Mouse (Mus musculus) NIH3T3 (cell line): ENCODE results near the gene Cdh6.

Source experiments
- DNase-seq: peaks from one replicate; pipeline ENCODE4 v3.0.0-alpha.2; 2012; ENCODE audit warnings: low read depth

Cdh6 gene

DNA sequence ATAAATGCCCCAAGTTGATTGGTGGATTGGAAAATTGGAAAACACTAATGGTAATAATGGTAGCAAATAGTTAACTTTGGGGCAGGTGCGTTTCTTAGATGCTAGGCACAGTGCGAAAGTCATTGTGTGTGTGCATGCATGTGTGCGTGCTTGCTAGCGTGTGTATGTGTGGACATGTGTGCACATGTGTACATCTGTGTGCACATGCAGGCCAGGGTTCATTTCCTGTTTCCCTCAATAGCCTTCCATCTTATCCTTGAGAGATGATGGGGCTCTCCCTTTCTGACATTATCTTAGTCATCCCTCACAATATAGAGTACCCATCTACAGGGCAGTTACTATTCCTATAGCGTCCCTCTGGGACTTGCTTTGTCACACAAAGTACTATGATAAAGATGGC is 17.7 kb downstream of the Cdh6 start:
- DNase-seq, result no peak

DNA sequence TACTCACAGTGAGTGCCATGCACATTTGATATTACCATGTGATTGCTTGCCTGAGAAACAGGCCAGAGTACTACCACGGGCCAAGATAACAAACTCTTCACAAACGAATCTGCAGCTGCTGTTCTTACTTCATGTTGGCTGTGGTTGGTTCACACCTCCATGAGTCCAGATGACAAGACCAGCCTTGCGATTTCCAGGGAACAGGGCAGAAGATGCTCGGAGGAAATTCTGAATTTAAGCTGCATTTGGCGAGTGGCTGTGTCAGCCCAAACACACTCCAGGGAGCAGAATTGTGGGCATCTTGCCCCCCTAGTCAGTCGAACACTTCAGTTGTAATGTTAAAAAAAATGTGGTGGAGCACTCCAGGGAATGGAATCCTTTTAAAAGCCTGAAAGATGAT is 18.1 kb downstream of the Cdh6 start:
- no peak for DNase-seq

DNA sequence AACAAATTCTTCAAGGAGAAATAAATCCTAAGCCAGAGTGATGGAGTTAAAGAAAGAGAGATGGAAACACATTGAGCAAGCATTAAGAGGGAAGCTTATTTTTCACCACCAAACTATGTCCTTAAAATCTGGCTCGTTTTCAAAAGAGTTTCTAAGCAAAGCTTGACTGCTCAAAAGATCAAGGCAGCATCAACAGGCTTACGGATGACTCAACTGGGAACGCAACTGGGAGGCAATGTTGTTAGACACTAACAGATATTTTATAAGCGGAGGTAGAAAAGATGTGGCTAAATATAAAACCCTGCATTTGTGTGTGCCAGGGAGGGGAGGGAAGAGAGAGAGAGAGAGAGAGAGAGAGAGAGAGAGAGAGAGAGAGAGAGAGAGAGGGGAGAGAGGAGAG is 31.5 kb downstream of the Cdh6 start:
- DNase-seq, result no peak

DNA sequence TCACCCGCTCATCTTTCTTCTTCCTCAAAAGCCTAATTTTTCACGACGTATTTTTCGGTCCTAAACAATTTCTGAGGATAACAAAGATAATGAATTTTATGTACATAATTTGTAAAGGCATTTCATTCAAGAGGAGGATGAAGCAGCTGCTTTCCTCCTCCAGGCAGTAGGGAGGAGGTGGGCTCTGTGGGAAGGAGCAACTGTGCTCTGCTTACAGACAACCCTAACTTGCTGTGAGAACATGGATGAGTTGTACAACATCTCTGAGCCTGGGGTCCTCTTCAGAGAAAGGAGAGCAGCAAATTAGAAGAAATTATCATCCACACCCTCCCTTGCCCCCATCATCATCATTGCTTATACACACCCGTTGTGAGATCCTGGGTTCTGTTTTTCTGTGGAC is 33.8 kb downstream of the Cdh6 start:
- no peak for DNase-seq

DNA sequence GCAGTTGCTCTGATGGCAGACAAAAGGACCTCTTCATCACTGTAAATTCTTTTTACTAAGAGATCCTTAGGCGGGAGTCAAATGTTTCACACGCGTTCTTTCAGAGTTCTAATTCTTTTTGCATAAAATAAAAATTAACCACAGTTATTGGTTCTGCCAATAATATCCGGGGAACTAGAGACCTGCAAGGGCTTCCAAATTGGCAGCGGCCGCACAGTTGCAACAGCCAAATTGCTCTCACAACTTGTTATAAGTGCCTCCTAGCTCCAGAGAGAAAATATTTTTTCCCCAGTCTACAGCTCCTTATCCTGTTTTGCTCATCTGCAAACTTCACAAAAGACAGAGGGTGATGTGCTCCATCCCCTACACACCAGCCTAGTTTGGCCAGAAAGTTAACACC is 36.3 kb downstream of the Cdh6 start:
- no peak for DNase-seq

DNA sequence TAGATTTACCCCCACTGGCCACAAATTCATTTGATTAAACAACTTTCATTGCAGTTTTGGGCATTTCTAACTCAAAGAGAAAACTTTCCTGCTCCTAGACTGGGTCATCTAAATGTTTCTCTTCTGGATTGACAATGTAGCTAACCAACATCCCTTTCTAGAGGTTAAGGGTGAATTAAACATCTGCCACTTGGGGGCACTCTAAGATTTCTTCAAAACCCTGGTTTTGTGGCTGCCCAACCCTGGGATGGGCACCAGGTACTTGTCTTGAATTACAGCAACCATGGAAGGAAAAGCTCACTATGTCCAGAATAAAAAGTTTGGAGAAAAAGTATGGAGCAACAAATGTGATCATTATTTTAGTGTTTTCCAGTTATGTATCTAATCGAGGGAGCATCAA is 39.4 kb downstream of the Cdh6 start:
- peak; percentile 42 for DNase-seq

DNA sequence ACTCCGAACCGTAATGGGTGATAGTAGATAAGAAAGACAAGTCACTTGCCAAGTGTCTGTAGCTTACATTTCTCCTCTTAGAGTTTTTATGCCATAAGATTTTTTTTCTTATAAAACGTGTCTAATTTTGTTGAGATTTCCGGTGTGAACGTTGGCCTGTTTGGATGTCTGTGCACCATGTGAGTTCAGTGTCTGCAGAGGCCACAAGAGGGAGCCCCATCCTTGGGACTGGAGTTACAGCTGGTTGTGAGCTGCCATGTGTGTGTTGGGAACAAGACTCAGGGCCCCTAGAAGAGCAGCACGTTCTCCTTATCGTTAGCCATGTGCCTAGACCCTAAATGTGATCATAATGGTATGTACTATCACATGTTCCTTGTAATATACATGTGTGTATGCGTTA is 40.1 kb downstream of the Cdh6 start:
- DNase-seq, result peak; percentile 3

DNA sequence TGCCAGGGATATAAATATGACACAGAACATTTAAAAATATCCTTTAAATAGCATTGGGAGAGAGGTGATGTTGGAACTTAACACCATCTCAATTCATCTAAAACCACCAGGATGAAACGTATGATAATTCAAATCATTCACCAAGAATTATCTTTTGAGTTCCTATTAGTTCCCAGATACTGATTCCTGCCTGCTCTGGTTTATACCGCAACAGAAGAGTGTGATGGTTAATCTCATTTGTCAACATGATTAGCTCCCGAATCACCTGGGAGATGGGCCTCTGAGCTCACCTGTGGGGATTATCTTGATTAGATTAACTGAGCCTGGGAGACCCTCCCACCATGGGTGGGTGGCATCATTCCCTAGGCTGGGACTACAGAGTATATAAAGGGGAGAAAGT is 41.0 kb downstream of the Cdh6 start:
- no peak for DNase-seq

DNA sequence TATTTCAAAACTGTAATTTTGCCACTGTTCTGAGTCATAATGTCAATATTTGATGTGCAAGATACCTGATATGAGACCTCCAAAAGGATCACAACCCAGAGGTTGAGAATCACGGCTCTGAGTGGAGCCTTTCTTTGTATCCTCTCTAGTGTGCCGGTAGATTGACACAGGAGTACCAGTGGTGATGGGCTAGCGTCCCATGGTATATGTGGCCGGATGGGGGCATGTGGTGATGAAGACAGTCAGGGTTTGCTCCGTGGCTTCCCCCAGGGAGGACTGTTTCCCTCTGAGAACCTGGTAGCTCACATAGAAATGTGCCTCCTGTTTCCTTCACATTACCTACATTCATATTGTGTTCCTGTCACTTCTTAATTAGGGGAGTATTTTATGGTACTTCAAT is 43.2 kb downstream of the Cdh6 start:
- no peak for DNase-seq

DNA sequence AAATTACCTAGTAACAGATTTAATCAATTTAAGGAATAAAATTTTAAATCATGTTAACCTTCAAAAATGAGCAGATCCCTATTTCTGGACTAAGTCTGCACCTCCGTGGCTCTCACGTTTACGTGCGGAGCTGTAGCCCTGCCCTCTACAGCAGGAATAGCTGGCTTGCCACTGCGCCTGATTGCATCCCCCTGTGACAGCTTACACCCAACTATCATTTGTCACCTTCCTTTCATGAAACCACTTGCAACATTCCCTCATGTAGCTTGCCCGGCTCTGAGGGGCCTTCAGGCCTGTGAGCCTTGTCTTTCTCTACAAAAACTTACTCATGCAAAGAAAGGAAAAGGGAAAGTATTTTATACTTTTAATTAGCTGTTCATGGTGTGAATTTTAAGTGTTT is 73.1 kb downstream of the Cdh6 start:
- no peak for DNase-seq

DNA sequence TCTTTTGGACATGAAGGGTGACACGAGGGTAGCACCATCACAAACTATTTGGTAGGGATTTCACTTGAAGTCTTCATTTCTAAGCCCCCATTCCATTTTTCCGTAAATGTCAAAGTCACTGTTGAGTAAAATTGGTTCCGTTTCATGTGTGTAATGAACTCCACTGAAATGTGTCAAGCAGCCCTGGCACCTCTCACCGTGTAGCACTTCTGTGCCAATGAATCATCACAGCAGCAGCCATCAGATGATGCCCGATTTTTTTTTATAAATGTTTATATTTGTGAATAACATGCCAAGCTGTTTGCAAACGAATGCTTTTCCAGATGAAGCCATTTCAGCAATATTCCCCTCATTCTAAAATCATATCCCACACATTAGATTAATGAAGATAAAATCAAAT is 75.6 kb downstream of the Cdh6 start:
- no peak for DNase-seq

DNA sequence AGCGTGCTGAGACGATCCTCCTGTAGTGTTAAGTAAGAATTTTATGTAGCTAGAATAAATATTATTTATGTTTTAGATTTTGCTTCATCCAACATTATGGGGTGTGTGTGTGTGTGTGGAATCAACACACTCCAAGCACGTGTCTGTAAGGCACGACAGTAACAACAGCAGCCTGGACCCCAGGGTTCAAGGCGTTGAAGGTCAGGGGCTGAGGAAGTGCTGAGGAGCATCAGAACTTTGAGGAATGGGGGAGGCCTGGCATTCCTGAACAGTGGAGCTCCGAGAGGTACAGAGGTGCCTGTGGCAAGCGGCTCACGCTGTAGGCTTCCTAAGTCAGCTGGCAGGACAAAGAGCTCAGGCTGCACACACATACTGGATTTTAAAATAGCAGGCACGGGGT is 78.1 kb downstream of the Cdh6 start:
- DNase-seq, result no peak

DNA sequence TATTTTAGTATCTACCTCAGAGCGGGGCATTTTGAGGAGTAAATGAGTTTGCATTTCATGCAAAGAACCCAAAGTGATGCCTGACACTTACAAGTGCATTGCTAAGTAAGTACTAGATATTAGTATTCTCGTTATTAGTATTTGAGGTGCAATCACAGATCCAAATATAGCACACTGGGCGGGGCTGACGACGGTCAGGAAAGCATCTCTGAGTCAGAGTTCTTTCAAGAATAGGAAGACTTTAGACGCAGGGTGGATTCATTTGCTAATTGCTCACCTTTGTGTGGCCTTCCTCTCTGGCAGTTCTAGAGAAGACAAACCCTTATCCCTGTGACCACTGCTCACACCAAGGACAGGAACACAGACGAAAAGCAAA is 78.6 kb downstream of the Cdh6 start:
- no peak for DNase-seq

DNA sequence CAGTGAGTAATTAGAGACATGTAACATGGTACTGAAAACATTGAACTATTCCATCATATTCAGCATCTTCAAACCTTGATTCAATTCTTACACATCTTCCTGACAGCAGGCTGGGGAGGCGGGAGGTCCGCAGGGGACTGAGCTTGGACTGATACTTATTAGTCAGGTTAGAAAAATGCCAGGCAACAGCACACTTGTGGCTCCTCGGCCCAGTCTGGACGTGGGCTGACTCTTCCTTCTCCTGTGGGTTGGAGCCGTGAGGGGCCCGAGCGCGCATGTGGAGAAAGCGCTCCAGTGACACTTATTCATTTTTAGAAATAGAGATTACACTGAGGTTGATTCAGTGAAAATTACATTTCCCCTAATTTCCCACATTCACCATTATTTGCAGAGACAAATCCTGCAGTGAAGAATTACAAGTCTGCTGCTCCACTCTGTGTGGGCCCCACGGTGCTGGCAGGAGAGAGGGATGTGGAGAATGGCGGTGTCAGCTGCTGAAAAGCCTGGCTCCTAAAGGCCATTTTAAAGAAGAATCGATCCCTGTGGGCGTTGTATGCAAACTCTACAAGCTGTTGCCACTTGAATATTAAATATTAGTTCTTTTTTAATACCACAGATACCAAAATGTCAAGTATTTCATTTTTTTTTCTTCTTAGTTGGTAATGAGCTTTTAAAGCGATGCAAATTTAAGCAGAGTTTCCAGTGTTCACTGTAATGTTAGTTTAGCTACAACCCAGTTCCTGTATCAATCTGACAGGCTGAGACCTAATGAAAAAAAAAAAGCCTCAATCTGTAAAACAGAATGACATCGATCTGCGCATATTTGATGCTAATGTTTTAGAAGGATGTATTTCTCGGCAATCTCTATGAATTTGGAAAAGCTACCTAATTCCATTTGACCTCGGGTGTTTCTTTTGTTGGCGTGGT is 79.3 kb downstream of the Cdh6 start:
- no peak for DNase-seq

DNA sequence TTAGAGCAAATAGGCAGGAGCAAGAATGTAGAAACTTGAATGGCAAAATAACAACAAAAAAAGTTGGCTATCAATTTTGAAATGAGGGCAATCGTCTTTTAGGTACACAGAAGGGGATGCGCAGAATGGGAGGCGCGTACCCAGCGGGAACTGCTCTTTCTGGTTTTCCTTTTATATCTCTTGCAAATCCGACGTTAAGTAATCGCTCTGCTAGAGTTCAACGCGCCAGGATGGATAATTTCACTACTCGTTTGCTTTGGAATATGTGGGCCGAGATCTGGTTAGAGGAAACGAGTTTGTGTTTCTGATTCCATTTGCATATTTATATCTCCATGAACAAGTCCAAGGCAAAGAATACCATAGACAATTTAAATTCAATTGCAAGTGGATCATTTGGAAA is 81.4 kb downstream of the Cdh6 start:
- no peak for DNase-seq

DNA sequence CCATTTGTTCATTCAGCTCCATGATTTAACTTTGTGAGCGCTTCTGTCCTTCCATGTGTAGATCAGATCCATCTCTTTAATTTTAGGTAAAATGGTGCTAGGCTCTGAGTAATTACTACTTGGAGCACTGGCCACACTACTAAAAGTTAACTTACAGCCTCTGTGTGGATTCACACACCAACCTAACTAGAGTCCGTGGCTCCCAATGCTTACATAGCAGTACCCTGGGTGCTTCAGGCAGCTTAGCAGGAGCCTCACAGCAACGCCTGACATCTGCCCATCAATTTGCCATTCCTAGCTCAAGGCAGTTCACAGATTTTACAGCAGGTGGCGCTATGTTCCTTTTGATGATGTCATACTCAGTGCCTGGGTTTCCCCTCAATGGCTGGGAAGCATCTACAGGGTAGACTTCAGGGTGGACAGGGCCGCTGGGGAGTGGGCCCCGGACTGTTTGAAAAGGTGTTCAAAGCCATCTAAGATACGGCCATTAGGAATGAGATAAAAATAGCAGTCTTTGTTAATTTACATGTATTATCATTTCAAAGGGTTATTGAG is 84.9 kb downstream of the Cdh6 start:
- DNase-seq, result peak; percentile 65

DNA sequence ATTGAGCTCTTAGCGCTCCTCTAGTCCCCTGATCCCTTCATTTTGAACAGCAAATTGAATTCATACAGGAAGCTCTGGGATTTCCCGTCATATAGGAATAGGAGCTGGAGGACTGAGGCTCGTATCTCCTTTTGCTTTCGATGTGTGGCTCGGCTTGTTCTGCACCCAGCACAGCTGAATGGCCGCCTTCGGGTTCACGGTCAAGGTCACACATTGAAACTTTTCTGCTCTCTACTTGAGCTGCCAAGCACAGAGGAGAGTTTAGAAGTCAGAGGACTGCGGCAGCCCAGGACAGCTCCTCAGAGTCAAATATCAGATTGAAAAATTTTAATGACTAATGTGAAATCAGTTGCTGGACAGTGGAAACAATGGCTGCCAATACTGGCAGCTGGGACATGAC is 88.7 kb downstream of the Cdh6 start:
- no peak for DNase-seq

DNA sequence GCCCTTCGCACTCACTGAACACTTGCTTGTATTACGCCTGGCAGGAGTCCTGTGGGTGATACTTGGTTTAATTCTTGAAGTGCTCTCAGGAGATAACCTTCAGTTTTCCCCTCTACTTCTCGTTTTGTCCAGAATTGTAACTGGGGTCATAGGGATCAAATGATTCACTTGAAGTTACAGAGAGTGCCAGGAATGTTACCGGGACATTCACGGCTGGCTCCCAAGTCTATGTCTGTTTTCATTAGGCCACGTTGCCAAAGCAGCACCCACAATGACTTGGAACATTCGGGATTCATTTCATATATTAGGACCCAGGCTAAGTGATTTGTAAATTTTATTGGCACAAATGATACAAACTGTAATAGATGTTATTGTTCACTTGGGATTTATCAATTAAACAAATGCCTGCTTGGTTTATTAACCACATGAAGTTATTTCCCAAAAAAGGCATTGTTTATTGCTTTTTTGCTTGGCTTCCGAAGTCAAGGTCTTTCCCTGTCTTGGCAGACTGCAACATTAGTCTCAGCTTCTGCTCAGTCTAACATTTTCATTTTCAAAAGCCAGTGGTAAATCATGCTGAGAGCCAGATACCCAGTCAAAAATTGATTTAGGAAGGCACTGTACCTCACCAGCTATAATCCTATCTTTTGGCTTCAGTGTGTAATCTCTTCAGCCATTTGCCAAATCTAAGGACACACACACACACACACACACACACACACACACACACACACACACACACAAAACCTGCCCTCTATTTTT is 96.4 kb downstream of the Cdh6 start:
- no peak for DNase-seq

DNA sequence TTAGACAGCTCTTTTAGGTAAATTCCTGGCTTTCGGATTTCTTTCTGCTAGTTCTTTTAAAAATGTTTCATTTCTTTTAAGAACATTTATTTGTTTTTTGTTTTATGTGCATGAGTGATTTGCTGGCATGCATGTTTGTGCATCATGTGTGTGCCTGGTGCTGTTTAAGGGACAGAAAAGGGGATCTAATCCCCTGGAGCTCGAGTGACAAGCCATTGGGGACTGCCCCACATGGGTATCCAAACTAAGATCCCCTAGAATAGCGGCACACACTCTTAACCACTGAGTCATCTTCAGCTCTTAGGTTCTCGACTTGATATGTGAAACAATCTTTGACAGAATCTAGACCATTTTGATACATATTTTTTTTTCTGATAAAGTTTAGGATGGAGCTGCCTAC is 99.4 kb downstream of the Cdh6 start:
- no peak for DNase-seq

DNA sequence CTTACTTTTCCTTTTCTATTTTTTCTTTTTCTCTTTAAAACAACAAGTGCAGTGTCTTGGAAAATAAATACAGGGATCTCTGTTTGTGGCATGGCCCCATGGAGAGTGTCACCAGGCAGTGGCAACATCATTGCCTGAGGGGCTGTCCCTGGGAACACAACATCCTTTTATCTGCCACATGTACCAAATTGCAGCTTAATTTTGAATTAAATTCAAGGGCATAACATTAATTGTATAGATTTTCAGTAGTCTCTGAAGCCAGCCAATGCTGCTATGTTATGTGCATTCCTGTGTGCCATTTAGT is 105.3 kb downstream of the Cdh6 start:
- DNase-seq, result no peak

DNA sequence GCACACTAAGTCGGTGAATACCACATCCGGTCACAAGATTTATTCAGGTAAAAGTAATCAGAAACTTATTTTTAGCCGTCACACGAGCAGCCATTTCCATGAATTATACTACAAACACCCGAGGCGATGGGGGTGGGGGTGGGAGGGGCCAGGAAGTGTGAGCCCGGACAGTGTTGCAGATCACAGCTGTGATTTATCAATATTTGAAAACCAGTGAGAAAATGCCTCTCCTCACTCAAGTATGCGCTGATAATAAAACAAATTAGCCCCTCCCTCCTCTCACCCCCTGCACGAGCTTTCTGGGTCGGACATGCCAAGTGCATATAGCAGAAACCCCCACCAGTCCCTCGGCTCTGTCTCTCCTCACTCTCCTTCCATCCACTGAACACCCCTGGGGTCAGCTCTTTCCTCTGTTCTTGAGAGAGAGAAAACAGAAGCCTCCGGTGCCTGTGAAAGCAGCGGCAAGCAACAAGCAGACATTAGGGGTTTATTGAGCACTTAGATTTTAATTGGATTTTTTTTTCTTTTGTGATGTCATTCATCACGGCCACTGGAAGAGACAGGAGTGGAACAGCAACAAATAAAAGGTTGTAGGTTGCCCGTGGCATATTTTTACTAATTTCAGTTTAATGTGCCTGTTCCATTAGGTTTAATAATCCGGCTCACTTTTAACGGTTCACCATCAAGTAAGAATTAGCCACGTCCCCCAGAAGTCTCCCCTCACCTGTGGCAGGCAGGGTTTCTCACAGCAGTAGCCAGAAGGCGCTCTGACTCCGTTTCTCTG is 105.9 kb downstream of the Cdh6 start:
- no peak for DNase-seq

DNA sequence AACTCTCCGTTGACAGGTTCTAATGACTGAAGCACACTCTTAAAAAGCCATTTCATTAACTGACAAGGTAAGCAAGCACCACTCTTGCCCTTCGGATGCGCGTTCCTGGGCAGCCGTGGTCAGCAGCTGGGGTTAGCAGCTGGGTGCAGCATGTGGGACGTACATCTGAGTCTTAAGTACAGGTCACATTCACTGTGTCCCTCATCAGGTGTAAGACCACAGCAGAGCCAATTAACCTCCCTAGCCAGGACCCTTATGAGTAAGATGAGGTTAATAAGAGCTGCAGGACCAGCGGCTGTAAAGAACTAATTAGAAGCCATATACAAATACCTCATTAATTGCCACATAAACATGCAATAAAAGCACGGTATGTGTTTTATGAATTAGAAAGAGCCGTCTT is 106.7 kb downstream of the Cdh6 start:
- DNase-seq, result no peak

DNA sequence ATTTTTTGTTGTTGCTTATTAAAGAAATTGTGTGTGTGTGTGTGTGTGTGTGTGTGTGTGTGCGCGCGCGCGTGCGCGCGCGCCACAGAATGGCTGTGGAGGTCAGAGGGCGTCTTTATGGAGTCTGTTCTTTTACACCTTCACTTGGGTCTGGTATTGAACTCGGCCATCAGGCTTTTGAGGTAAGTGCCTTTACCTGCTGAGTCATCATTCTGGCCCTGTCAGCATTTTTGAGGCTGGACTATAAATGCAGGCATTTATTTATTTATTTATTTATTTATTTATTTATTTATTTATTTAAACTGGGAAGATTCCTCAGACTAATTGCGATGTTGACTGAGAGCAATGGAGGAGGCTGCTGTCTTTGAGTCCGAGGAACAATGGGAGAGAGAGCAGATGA is 109.8 kb downstream of the Cdh6 start:
- no peak for DNase-seq
